Mouse (Mus musculus): ENCODE data around the gene Fam71b. TPM values are rescaled to one million over a fixed set of nuclear protein-coding genes. Genes with fewer than 3 reads are reported as not detected.

The Fam71b gene
- total and polyA plus RNA-seq, 3 experiments: not detected

- TF ChIP-seq USF1 (IDR thresholded peaks at IDR 0.05; ENCODE audit: low read depth, low read length) (no peak), CHD2 (IDR thresholded peaks at IDR 0.05; ENCODE audit: low read length) (no peak), KAT2A (conservative IDR thresholded peaks at IDR 0.05; ENCODE audit: low read depth, low read length) (no peak), ZMIZ1 (IDR thresholded peaks at IDR 0.05; ENCODE audit: low read depth, low read length) (no peak), POLR2AphosphoS2 (IDR thresholded peaks at IDR 0.05; ENCODE audit: low read length) (no peak), TAL1 (IDR thresholded peaks at IDR 0.05; ENCODE audit: low read length) (no peak), CHD1 (IDR thresholded peaks at IDR 0.05; ENCODE audit: low read depth, low read length) (no peak), MAFK (IDR thresholded peaks at IDR 0.05; ENCODE audit: borderline replicate concordance, low read depth, low read length) (no peak)
- no peak for DNase-seq (ENCODE audit: low read depth, low spot score)
- Histone ChIP-seq H3K9ac (ENCODE audit: control insufficient read depth, low read depth, low read length, poor library complexity, severe bottlenecking) (no peak overlapping the region), H3K4me1 (ENCODE audit: control insufficient read depth in 1 of 2, insufficient read depth in 2 of 2, low read length in 2 of 2) (no peaks in the 10 kb centered on the region), H3K27me3 (ENCODE audit: control insufficient read depth in 1 of 2, insufficient read depth in 2 of 2, low read length in 2 of 2) (peaks cover 0 to 7% of the 10 kb centered on the region in 2 experiments; a peak in 3 of 4 replicates), H3K4me3 (ENCODE audit: control insufficient read depth in 1 of 2, insufficient read depth in 1 of 2, low read depth in 2 of 2, low read length in 2 of 2) (no peak overlapping the region), H3K9me3 (replicated peaks; ENCODE audit: insufficient read depth, low read length) (no peaks in the 10 kb centered on the region), H3K79me2 (ENCODE audit: control insufficient read depth, insufficient read depth, low read length, poor library complexity) (no peaks in the 10 kb centered on the region), H3K36me3 (ENCODE audit: control insufficient read depth in 1 of 2, insufficient read depth in 2 of 2, low read length in 2 of 2) (no peaks in the 10 kb centered on the region), H3K27ac (ENCODE audit: control insufficient read depth, low read depth, low read length) (no peak overlapping the region)
Observed at GRCm38 (mm10) chr11:46387061-46387460, 9.3 kb upstream of the Fam71b start.

DNA sequence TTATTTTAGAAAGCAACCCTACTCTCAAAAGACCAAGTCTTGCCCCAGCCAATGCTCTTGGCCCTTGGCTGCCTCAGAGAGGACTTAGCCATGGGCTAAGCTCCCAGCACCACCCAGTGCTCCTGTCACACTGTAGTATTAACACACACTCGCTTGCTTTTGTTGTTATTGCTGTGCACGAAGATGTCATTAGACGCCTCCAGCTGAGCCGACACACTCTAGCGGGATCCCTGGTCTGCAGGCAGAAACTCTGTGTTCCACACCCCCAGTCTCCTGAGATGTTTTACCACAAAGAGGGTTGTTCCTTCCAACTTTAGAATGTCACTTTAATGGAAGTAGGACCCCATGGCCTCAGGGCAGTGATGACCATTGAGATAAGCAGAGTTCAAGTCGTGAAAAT, 7.9 kb upstream of the Fam71b start:
- no peaks in the 10 kb centered on the region for H3K79me2 ChIP-seq (ENCODE audit: control insufficient read depth, insufficient read depth, low read length, poor library complexity)
- H3K9ac ChIP-seq (ENCODE audit: control insufficient read depth, low read depth, low read length, poor library complexity, severe bottlenecking): no peak overlapping the region
- peaks cover 2 to 8% of the 10 kb centered on the region in 2 experiments; a peak in 3 of 4 replicates for H3K27me3 ChIP-seq (ENCODE audit: control insufficient read depth in 1 of 2, insufficient read depth in 2 of 2, low read length in 2 of 2)
- no peaks in the 10 kb centered on the region for H3K4me1 ChIP-seq (ENCODE audit: control insufficient read depth in 1 of 2, insufficient read depth in 2 of 2, low read length in 2 of 2)
- no peak for TF ChIP-seq MXI1 (IDR thresholded peaks at IDR 0.05; ENCODE audit: low read depth, low read length)
- no peak for TF ChIP-seq GATA1 (IDR thresholded peaks at IDR 0.05; ENCODE audit: low read depth, low read length)
- no peak for TF ChIP-seq HCFC1 (IDR thresholded peaks at IDR 0.05; ENCODE audit: low read depth, low read length)
- TF ChIP-seq ZC3H11A (IDR thresholded peaks at IDR 0.05; ENCODE audit: low read depth, low read length): no peak
- no peak for TF ChIP-seq POLR2AphosphoS2 (IDR thresholded peaks at IDR 0.05; ENCODE audit: low read length)
- no peak for TF ChIP-seq ELF1 (IDR thresholded peaks at IDR 0.05; ENCODE audit: low read depth, low read length)
- TF ChIP-seq MAZ (IDR thresholded peaks at IDR 0.05; ENCODE audit: low read depth, low read length): no peak
- no peak for TF ChIP-seq SMC3 (IDR thresholded peaks at IDR 0.05; ENCODE audit: low read depth, low read length)
- no peak overlapping the region for H3K27ac ChIP-seq (ENCODE audit: control insufficient read depth, low read depth, low read length)
- H3K9me3 ChIP-seq (replicated peaks; ENCODE audit: insufficient read depth, low read length): no peaks in the 10 kb centered on the region
- H3K4me3 ChIP-seq (ENCODE audit: control insufficient read depth in 1 of 2, insufficient read depth in 1 of 2, low read depth in 2 of 2, low read length in 2 of 2): no peak overlapping the region
- H3K36me3 ChIP-seq (ENCODE audit: control insufficient read depth in 1 of 2, insufficient read depth in 2 of 2, low read length in 2 of 2): no peaks in the 10 kb centered on the region
- DNase-seq (ENCODE audit: low read depth, low spot score): no peak
